Mouse (Mus musculus) lung, adult 2 months (tissue): ENCODE results near the gene Chuk.

Experiments used
- CTCF ChIP-seq: fragments of 200-500 bp; IDR thresholded peaks from 2 replicates; pipeline ENCODE4 v1.5.1; 2011; ENCODE audit warnings: mild to moderate bottlenecking, low read length, control low read depth; ENCODE audit not compliant: insufficient read depth
- POLR2A ChIP-seq: fragments of 200-500 bp; IDR thresholded peaks from 2 replicates; pipeline ENCODE4 v1.6.1; 2011; ENCODE audit warnings: low read depth, mild to moderate bottlenecking, control low read depth, low read length, borderline replicate concordance; ENCODE audit errors: extremely low read depth

GRCm38 (mm10) chr19:44104393-44104792 is 2.9 kb downstream of the Chuk start:
- TF ChIP-seq CTCF = no peak
- no peak for TF ChIP-seq POLR2A
